ENCODE assay signal across 8 mouse cellular contexts in genomic region chr5:134014257-134015163, GRCm38 (mm10).
DNase-seq lines count a peak whose midpoint lies in the region; ATAC-seq lines count a peak whose summit lies in the region.

No protein-coding gene starts in this region.

- WGBS in forebrain, embryonic 16.5 days: 9% methylated on average over 13 of the region's 13 CpGs
- 26% methylated on average over 13 of the region's 13 CpGs for WGBS in stomach, embryonic 14.5 days

- DNase-seq in right cerebral cortex, adult 18-20 months: peak; percentile 8
- DNase-seq in right cerebral cortex, postnatal 25 days: no peak
- DNase-seq in heart, postnatal 36 days: peak; percentile 81 to 83
- DNase-seq in kidney, postnatal 36 days: peak; percentile 54 to 58
- peak; percentile 79 for DNase-seq in lung, postnatal 36 days
- DNase-seq in T-cell, adult 2 months (ENCODE audit: low spot score): no peak

- no peaks in the 10 kb centered on the region for H3K27me3 ChIP-seq in forebrain, embryonic 16.5 days (replicated peaks; ENCODE audit: control insufficient read depth, insufficient read depth, low read length)
- H3K27me3 ChIP-seq in stomach, embryonic 14.5 days (ENCODE audit: control insufficient read depth, insufficient read depth, low read length): no peaks in the 10 kb centered on the region

- no peak overlapping the region for H3K9ac ChIP-seq in forebrain, embryonic 16.5 days (replicated peaks; ENCODE audit: low read depth, low read length)
- no peak overlapping the region for H3K9ac ChIP-seq in stomach, embryonic 14.5 days (replicated peaks; ENCODE audit: low read depth, low read length)

- ATAC-seq in forebrain, embryonic 16.5 days: peak; percentile 92
- peak; percentile 78; the same call in 1 of the 2 replicates for ATAC-seq in stomach, embryonic 14.5 days (ENCODE audit: insufficient number of reproducible peaks, insufficient read depth, low FRiP score, low read depth)

- H3K27ac ChIP-seq in forebrain, embryonic 16.5 days (ENCODE audit: low read length): peak overlapping the region; percentile 88
- H3K27ac ChIP-seq in stomach, embryonic 14.5 days (ENCODE audit: low read length): peak overlapping the region; percentile 8; the same call in 1 of the 2 replicates

- no peak overlapping the region for H3K4me2 ChIP-seq in forebrain, embryonic 16.5 days (ENCODE audit: low read length)
- H3K4me2 ChIP-seq in stomach, embryonic 14.5 days (replicated peaks; ENCODE audit: low read depth, low read length): no peak overlapping the region

- intact Hi-C loops in heart, postnatal 36 days (cut with DNase I): no loop called here

- peaks cover 22% of the 10 kb centered on the region for H3K4me1 ChIP-seq in forebrain, embryonic 16.5 days (replicated peaks; ENCODE audit: control insufficient read depth, insufficient read depth, low read length)
- peaks cover 6% of the 10 kb centered on the region; the same call in 1 of the 2 replicates for H3K4me1 ChIP-seq in stomach, embryonic 14.5 days (ENCODE audit: control insufficient read depth, insufficient read depth, low read length)

- H3K4me3 ChIP-seq in forebrain, embryonic 16.5 days (replicated peaks; ENCODE audit: low read length): no peak overlapping the region
- H3K4me3 ChIP-seq in stomach, embryonic 14.5 days (ENCODE audit: low read depth, low read length): no peak overlapping the region

- H3K36me3 ChIP-seq in forebrain, embryonic 16.5 days (ENCODE audit: control insufficient read depth, insufficient read depth): no peaks in the 10 kb centered on the region
- no peaks in the 10 kb centered on the region for H3K36me3 ChIP-seq in stomach, embryonic 14.5 days (ENCODE audit: control insufficient read depth, insufficient read depth, low read length)

- no peaks in the 10 kb centered on the region for H3K9me3 ChIP-seq in forebrain, embryonic 16.5 days (ENCODE audit: control insufficient read depth, low read length)
- H3K9me3 ChIP-seq in stomach, embryonic 14.5 days (ENCODE audit: control insufficient read depth, low read depth, low read length): no peaks in the 10 kb centered on the region

Comparison
In these comparisons a context has a peak if more than half of its experiments do, and no peak if none do; other contexts are left out.
1. DNase-seq: peak in right cerebral cortex, adult 18-20 months (single experiment), heart, postnatal 36 days (2 of 2), kidney, postnatal 36 days (2 of 2) and lung, postnatal 36 days (single experiment); none in right cerebral cortex, postnatal 25 days (single experiment) and T-cell, adult 2 months (single experiment).